Mouse (Mus musculus): ENCODE measurements at regions not wholly inside any gene's neighbourhood (a gene's known extent, or its start where the extent isn't known, plus 50 kb on each side); places are given as distances from the start of the nearest gene placed in this dataset.
A peak's percentile ranks its signal among the peaks of the same experiment; 100 is the strongest.

- DNase-seq (ENCODE audit: low spot score in 2 of 2): no peak
Observed at GRCm38 (mm10) chr9:117863944-117864343, 176.4 kb upstream of the Azi2 start.

- no peak for DNase-seq (ENCODE audit: low spot score in 2 of 2)
Observed at GRCm38 (mm10) chr9:117863318-117863717, 177.0 kb upstream of the Azi2 start.

- no peak for DNase-seq (ENCODE audit: low spot score in 2 of 2)
Observed at GRCm38 (mm10) chr9:117859580-117860045, 180.7 kb upstream of the Azi2 start.

GRCm38 (mm10) chr9:117843531-117843930 is 196.8 kb upstream of the Azi2 start:
- no peak for DNase-seq (ENCODE audit: low spot score in 2 of 2)

- DNase-seq (ENCODE audit: low spot score in 2 of 2): no peak
Observed at GRCm38 (mm10) chr9:117836696-117837380, 203.5 kb upstream of the Azi2 start.

GRCm38 (mm10) chr9:117833586-117833985 is 203.9 kb upstream of the Rbms3 start:
- DNase-seq (ENCODE audit: low spot score in 2 of 2): no peak

- no peak for DNase-seq (ENCODE audit: low spot score in 2 of 2)
Observed at GRCm38 (mm10) chr9:117814661-117815060, 184.9 kb upstream of the Rbms3 start.

GRCm38 (mm10) chr9:117813216-117813615 is 183.5 kb upstream of the Rbms3 start:
- peak; percentile 2 to 15 for DNase-seq (ENCODE audit: low spot score in 2 of 2)

GRCm38 (mm10) chr9:117805812-117806211 is 176.1 kb upstream of the Rbms3 start:
- DNase-seq (ENCODE audit: low spot score in 2 of 2): no peak

GRCm38 (mm10) chr9:117784186-117784591 is 154.5 kb upstream of the Rbms3 start:
- DNase-seq (ENCODE audit: low spot score in 2 of 2): no peak

- no peak for DNase-seq (ENCODE audit: low spot score in 2 of 2)
Observed at GRCm38 (mm10) chr9:117754651-117755050, 124.9 kb upstream of the Rbms3 start.

- DNase-seq (ENCODE audit: low spot score in 2 of 2): no peak
Observed at GRCm38 (mm10) chr9:117753466-117753865, 123.8 kb upstream of the Rbms3 start.

GRCm38 (mm10) chr9:117744906-117745305 is 115.2 kb upstream of the Rbms3 start:
- DNase-seq (ENCODE audit: low spot score in 2 of 2): no peak

- DNase-seq (ENCODE audit: low spot score in 2 of 2): no peak
Observed at GRCm38 (mm10) chr9:117729366-117729765, 99.7 kb upstream of the Rbms3 start.

GRCm38 (mm10) chr9:117720161-117720598 is 90.5 kb upstream of the Rbms3 start:
- DNase-seq (ENCODE audit: low spot score in 2 of 2): no peak

- no peak for DNase-seq (ENCODE audit: low spot score in 2 of 2)
Observed at GRCm38 (mm10) chr9:117717346-117717745, 87.6 kb upstream of the Rbms3 start.

- DNase-seq (ENCODE audit: low spot score in 2 of 2): no peak
Observed at GRCm38 (mm10) chr9:117716476-117716875, 86.8 kb upstream of the Rbms3 start.

- no peak for DNase-seq (ENCODE audit: low spot score in 2 of 2)
Observed at GRCm38 (mm10) chr9:117714741-117715675, 85.3 kb upstream of the Rbms3 start.

GRCm38 (mm10) chr9:117713121-117713520 is 83.4 kb upstream of the Rbms3 start:
- DNase-seq (ENCODE audit: low spot score in 2 of 2): no peak

GRCm38 (mm10) chr9:117711793-117712192 is 82.1 kb upstream of the Rbms3 start:
- DNase-seq (ENCODE audit: low spot score in 2 of 2): no peak

GRCm38 (mm10) chr9:117710966-117711365 is 81.3 kb upstream of the Rbms3 start:
- no peak for DNase-seq (ENCODE audit: low spot score in 2 of 2)

- no peak for DNase-seq (ENCODE audit: low spot score in 2 of 2)
Observed at GRCm38 (mm10) chr9:117709677-117710076, 80.0 kb upstream of the Rbms3 start.

GRCm38 (mm10) chr9:117693001-117693400 is 63.3 kb upstream of the Rbms3 start:
- no peak for DNase-seq (ENCODE audit: low spot score in 2 of 2)
